Mouse (Mus musculus): ENCODE measurements around the gene Piezo1.
A peak's percentile ranks its signal among the peaks of the same experiment; 100 is the strongest.

The Piezo1 gene

DNA sequence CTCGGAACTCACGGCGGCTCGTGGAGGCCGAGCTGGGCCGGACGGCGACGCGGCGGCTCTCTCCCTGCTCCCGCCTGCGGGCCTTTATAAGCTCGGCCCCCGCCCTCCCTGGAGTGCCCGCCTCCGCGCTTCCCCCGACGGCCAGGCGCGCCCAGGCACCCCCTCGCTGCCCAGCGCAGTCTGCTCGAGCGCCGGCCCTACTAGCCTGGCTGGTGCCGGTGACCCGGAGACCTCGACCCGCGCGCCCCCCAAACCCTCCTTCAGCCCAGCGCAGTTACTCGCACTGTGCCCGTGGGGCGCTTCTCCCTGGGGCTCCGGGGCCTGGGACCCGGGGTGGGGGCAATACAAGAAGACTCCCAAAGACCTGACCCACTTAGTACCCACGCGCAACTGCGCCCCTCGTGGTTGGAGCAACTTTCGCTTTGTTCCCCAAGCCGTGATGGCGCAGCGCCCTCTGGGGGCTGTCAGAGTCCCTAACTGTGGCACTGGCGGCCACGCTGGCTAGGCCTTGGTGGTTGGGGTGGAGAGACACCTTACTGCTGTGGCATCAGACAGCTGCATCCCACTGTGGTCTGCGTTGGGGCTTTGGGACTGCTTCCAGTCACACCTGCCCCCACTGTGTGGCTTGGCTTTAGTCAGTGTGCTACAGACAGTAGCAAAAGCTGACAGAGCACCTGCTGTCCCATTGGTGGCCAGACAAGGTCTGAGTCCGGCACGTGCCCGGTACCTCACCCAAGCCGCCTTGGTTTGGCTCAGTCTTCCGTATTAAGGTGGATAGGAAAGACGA is at the start of gene Piezo1:
Gene Piezo1 (minus strand): TSS at position 65 of the 787 bp plus-strand sequence.
- peaks cover 3% of the 10 kb centered on the region; the same call in 1 of the 2 replicates for H3K27me3 ChIP-seq (ENCODE audit: insufficient read depth, low read length)
- no peak for TF ChIP-seq NANOG (IDR thresholded peaks at IDR 0.05; ENCODE audit: borderline replicate concordance, low read length)
- peak; percentile 92 for TF ChIP-seq CTCF (conservative IDR thresholded peaks at IDR 0.05; ENCODE audit: low read length)
- H3K4me3 ChIP-seq (replicated peaks; ENCODE audit: low read length): peak within 1 kb of the TSS; percentile 88
- H3K9me3 ChIP-seq (ENCODE audit: low read length): no peaks in the 10 kb centered on the region
- H3K36me3 ChIP-seq (ENCODE audit: insufficient read depth, low read length): peaks cover 25% of the 10 kb centered on the region
- H3K4me1 ChIP-seq (replicated peaks; ENCODE audit: low read depth, low read length): peaks cover 76% of the 10 kb centered on the region

DNA sequence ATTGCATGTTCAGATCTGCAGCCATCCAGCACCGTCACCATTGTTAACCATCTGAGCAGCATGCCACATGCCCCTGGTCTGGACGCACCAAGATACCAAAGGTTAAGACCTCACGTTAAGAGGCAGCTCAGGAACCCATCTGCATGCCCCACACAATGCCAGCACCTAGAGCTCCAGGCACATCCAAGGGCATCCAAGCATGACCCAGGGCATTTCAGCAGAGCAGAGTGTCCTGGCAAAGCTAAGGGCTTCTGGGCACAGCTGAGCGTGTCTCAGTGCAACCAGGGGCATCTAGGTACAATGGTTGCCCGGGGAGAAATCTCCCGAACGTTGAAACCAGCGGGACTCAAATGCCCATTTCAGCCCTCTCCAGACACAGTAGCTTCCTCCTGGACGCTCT is 49.5 kb upstream of the Piezo1 start:
- Histone ChIP-seq H3K4me3 (replicated peaks; ENCODE audit: low read length) (no peak overlapping the region), H3K36me3 (ENCODE audit: insufficient read depth, low read length) (peaks cover 24% of the 10 kb centered on the region; the same call in 1 of the 2 replicates), H3K27me3 (ENCODE audit: insufficient read depth, low read length) (no peaks in the 10 kb centered on the region; the same call in 1 of the 2 replicates), H3K9me3 (ENCODE audit: low read length) (no peaks in the 10 kb centered on the region), H3K4me1 (replicated peaks; ENCODE audit: low read depth, low read length) (peaks cover 3% of the 10 kb centered on the region)
- no peak for TF ChIP-seq CTCF (conservative IDR thresholded peaks at IDR 0.05; ENCODE audit: low read length)

GRCm38 (mm10) chr8:122596031-122596430 is 44.9 kb upstream of the Piezo1 start:
- Histone ChIP-seq H3K9me3 (ENCODE audit: low read length) (no peaks in the 10 kb centered on the region), H3K4me3 (replicated peaks; ENCODE audit: low read length) (no peak overlapping the region), H3K27me3 (ENCODE audit: insufficient read depth, low read length) (no peaks in the 10 kb centered on the region; the same call in 1 of the 2 replicates), H3K4me1 (replicated peaks; ENCODE audit: low read depth, low read length) (peaks cover 20% of the 10 kb centered on the region), H3K36me3 (ENCODE audit: insufficient read depth, low read length) (peaks cover 40% of the 10 kb centered on the region)
- TF ChIP-seq CTCF (conservative IDR thresholded peaks at IDR 0.05; ENCODE audit: low read length) (no peak), POU5F1 (IDR thresholded peaks at IDR 0.05; ENCODE audit: borderline replicate concordance, low read length) (no peak), NANOG (IDR thresholded peaks at IDR 0.05; ENCODE audit: borderline replicate concordance, low read length) (no peak)

- TF ChIP-seq POU5F1 (IDR thresholded peaks at IDR 0.05; ENCODE audit: borderline replicate concordance, low read length): no peak
- TF ChIP-seq CTCF (conservative IDR thresholded peaks at IDR 0.05; ENCODE audit: low read length): no peak
- TF ChIP-seq NANOG (IDR thresholded peaks at IDR 0.05; ENCODE audit: borderline replicate concordance, low read length): no peak
- Histone ChIP-seq H3K36me3 (ENCODE audit: insufficient read depth, low read length) (peaks cover 40% of the 10 kb centered on the region), H3K27me3 (ENCODE audit: insufficient read depth, low read length) (no peaks in the 10 kb centered on the region), H3K4me1 (replicated peaks; ENCODE audit: low read depth, low read length) (peaks cover 20% of the 10 kb centered on the region), H3K9me3 (ENCODE audit: low read length) (no peaks in the 10 kb centered on the region), H3K4me3 (replicated peaks; ENCODE audit: low read length) (no peak overlapping the region)
Measured at GRCm38 (mm10) chr8:122593783-122594507, 42.8 kb upstream of the Piezo1 start.

- no peaks in the 10 kb centered on the region for H3K27me3 ChIP-seq (ENCODE audit: insufficient read depth, low read length)
- peaks cover 20% of the 10 kb centered on the region for H3K4me1 ChIP-seq (replicated peaks; ENCODE audit: low read depth, low read length)
- H3K36me3 ChIP-seq (ENCODE audit: insufficient read depth, low read length): peaks cover 34% of the 10 kb centered on the region
- no peaks in the 10 kb centered on the region for H3K9me3 ChIP-seq (ENCODE audit: low read length)
- TF ChIP-seq NANOG (IDR thresholded peaks at IDR 0.05; ENCODE audit: borderline replicate concordance, low read length): no peak
- TF ChIP-seq CTCF (conservative IDR thresholded peaks at IDR 0.05; ENCODE audit: low read length): no peak
- no peak for TF ChIP-seq POU5F1 (IDR thresholded peaks at IDR 0.05; ENCODE audit: borderline replicate concordance, low read length)
- H3K4me3 ChIP-seq (replicated peaks; ENCODE audit: low read length): no peak overlapping the region
Measured at GRCm38 (mm10) chr8:122593240-122593639, 42.1 kb upstream of the Piezo1 start.

DNA sequence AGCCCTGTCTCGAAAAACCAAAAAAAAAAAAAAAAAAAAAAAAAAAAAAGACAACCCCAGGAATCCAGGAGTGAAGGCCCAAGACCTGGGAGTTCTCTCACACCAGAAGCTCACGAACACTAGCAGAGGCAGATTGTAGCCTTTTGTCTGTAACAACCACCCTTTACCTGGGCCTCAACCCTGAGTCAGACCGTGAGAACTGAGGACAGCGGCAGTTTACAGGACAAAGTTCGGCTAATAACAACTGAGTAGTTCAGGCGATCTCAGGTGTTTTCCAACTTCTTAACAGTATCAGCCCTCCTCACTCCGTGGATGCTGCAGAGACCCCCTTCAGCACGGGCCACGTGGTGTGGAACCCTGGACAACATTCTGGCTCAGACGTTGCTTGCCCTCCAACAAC is 35.6 kb upstream of the Piezo1 start:
- TF ChIP-seq NANOG (IDR thresholded peaks at IDR 0.05; ENCODE audit: borderline replicate concordance, low read length) (no peak), CTCF (conservative IDR thresholded peaks at IDR 0.05; ENCODE audit: low read length) (no peak)
- no peaks in the 10 kb centered on the region for H3K36me3 ChIP-seq (ENCODE audit: insufficient read depth, low read length)
- H3K9me3 ChIP-seq (ENCODE audit: low read length): no peaks in the 10 kb centered on the region
- H3K4me3 ChIP-seq (replicated peaks; ENCODE audit: low read length): 0 out of 2 replicates have a peak overlapping the region, but pooled peaks have one; percentile 17
- H3K4me1 ChIP-seq (replicated peaks; ENCODE audit: low read depth, low read length): peaks cover 47% of the 10 kb centered on the region
- 0 out of 2 replicates have a peak, but pooled peaks cover 3% of the 10 kb centered on the region for H3K27me3 ChIP-seq (ENCODE audit: insufficient read depth, low read length)

- TF ChIP-seq POU5F1 (IDR thresholded peaks at IDR 0.05; ENCODE audit: borderline replicate concordance, low read length): no peak
- TF ChIP-seq CTCF (conservative IDR thresholded peaks at IDR 0.05; ENCODE audit: low read length): no peak
- no peak for TF ChIP-seq NANOG (IDR thresholded peaks at IDR 0.05; ENCODE audit: borderline replicate concordance, low read length)
- Histone ChIP-seq H3K36me3 (ENCODE audit: insufficient read depth, low read length) (no peaks in the 10 kb centered on the region), H3K27me3 (ENCODE audit: insufficient read depth, low read length) (0 out of 2 replicates have a peak, but pooled peaks cover 3% of the 10 kb centered on the region), H3K4me3 (replicated peaks; ENCODE audit: low read length) (no peak overlapping the region), H3K4me1 (replicated peaks; ENCODE audit: low read depth, low read length) (peaks cover 51% of the 10 kb centered on the region), H3K9me3 (ENCODE audit: low read length) (no peaks in the 10 kb centered on the region)
Measured at GRCm38 (mm10) chr8:122586171-122586570, 35.0 kb upstream of the Piezo1 start.

DNA sequence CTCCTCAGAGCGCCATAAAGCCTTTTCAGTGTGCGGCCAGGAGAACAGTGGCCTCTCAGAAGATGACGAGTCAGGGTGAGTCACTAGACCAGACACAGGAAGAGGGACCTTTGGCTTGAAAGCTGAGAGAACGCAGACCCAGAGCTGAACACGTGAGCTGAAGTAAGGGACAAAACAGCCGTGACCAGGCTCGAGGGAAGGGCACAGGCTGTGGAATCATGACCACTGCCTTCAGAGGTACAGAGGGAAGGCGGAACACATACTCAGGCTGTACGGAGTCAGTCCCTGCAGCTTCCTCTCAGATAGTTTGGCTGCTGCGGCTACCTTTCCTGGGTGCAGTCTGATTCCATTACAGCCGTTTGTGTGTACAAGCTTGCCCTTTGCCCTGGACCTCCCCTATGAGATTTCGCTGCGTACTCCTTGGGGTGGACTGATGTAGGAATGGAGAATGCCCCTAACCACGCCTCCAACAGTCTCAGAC is 34.3 kb upstream of the Piezo1 start:
- no peak for TF ChIP-seq POU5F1 (IDR thresholded peaks at IDR 0.05; ENCODE audit: borderline replicate concordance, low read length)
- no peak for TF ChIP-seq NANOG (IDR thresholded peaks at IDR 0.05; ENCODE audit: borderline replicate concordance, low read length)
- TF ChIP-seq CTCF (conservative IDR thresholded peaks at IDR 0.05; ENCODE audit: low read length): no peak
- Histone ChIP-seq H3K36me3 (ENCODE audit: insufficient read depth, low read length) (no peaks in the 10 kb centered on the region), H3K4me1 (replicated peaks; ENCODE audit: low read depth, low read length) (peaks cover 57% of the 10 kb centered on the region), H3K27me3 (ENCODE audit: insufficient read depth, low read length) (0 out of 2 replicates have a peak, but pooled peaks cover 3% of the 10 kb centered on the region), H3K9me3 (ENCODE audit: low read length) (no peaks in the 10 kb centered on the region), H3K4me3 (replicated peaks; ENCODE audit: low read length) (no peak overlapping the region)

Measured in E14TG2a.4 (cell line).